Mouse (Mus musculus) spleen, adult 12 weeks (tissue): ENCODE data around the gene Nim1k.
"Not testable (repeated sequence)": the region's sequence is repeated elsewhere in the genome, so short reads cannot be mapped to it uniquely, and the experiment has no call there.

Experiments
- DNase-seq: peaks from one replicate; pipeline ENCODE4 v3.0.0; 2022; ENCODE audit warnings: low spot score

Nim1k gene

DNA sequence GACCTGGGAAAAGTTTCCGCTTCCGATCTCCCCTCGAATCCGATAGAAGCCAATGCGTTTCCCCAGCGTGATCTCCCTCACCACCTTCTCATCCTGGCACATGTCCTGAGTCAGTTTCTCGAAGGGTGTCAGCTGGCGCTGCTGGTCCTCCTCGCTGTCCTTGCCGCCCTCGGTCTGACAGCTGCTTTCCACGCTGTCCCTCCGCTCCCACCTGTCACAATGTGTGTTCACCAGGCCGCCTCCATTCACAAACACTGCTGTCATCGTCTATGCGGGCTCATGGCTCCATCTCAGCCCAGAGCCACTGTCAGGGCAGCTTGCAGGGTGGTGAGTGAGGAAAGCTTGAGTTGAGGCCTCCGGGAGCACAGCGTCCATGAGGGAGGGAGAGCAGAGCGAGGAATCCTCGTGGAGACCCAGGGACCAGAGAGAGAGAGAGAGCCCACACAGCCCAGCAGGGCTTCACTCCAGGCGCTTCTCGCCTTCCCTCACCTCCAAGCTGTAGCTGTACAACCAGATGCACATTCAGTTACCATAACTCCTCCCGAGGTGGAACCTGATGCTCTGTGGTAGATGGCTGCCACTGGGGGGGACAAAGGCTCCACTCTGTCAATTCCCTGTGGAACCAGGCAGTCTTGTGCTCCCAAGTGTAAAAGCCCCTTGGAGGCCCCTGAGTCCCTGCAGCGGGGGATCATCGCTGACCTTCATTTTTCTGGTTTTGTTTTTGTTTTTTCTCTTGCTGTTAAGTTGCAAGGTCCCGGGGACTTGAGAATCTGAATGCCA is 27.9 kb downstream of the Nim1k start:
- no peak for DNase-seq

DNA sequence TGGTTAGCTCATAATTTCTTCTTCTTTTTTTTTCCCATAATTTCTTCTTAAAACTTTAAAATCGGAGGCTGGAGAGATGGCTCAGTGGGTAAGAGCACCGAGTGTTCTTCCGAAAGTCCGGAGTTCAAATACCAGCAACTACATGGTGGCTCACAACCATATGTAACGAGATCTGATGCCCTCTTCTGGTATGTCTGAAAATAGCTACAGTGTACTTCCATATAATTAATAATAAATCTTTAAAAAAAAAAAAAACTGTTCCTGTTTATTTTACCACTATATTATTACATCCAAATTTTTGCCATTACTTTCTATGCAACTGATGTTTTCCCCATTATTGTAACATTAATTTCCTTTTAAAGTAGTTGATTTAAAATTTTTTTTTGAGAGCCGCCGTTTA is 31.1 kb downstream of the Nim1k start:
- no peak for DNase-seq

DNA sequence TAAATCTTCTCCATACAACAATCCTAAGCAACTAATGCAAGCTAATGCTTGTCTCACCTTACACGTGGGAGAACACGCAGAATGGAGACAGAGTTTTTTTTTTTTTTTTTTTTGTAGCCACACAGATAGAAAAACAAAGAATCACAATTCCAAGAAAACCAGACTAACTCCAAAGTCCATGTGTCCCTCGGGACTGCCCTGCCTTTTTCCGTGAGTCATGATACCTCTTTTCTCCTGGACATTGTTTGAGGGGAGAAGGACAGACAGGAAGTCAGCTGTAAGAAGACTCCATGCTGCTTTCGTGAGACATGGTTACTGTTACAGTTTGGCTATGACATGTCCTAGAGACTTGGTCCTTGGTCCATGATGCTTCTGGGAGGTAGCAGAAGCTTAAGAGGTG is 32.3 kb downstream of the Nim1k start:
- DNase-seq: no peak

DNA sequence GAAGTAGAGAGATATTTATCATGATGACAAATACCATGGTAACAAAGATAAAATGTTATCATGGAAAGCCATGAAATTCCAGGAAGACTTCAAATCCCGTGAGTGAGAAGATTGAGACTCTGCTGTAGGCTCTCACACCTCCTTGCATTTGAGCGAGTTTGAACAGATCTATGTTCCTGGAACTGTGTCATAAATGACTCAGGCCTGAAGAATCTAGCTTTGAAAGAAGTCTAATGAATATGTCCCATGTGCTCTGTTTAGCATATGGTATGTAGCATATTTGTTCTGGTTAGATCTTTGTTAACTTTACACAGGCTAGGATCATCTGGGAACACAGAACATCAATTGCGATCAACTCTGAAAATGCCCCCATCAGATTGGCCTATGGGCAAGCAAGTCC is 33.2 kb downstream of the Nim1k start:
- DNase-seq: no peak

DNA sequence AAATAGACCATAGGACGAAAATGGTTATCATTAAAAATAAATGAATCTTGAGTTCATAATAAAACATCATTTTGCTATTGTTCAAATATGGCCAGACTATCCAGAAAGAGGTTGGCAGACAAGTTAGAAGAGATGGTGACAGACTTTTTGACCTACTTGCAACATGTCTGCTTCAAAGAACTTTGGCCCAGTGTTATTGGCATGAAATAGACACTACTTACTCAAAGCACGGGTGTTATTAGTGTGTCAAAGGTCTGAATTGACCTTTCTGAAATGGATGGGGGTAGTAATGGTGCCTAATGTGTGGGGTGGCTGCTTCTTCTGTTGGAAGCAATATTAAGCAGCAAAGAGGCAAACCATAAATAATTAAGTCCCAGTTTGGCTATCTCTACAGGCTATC is 39.6 kb downstream of the Nim1k start:
- DNase-seq: no peak

DNA sequence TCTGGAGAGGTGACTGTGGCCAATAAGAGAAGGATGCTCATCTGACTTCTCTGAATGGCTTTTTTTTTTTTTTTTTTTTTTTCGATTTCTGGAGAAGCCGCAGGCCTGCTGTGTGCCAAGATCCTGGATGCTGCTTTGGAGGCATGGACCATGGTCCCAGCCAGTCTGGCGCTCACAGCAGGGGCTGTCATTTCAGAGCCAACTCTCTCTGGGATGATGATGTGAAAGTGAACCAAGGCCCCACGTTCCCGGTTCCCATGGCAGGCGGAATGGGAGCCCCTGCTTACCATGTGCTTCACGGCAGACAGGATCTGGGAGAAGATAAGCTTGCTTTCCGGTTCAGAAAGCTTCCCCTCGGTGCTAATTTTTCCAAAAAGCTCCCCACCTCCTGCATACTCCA is 41.9 kb downstream of the Nim1k start:
- no peak for DNase-seq

DNA sequence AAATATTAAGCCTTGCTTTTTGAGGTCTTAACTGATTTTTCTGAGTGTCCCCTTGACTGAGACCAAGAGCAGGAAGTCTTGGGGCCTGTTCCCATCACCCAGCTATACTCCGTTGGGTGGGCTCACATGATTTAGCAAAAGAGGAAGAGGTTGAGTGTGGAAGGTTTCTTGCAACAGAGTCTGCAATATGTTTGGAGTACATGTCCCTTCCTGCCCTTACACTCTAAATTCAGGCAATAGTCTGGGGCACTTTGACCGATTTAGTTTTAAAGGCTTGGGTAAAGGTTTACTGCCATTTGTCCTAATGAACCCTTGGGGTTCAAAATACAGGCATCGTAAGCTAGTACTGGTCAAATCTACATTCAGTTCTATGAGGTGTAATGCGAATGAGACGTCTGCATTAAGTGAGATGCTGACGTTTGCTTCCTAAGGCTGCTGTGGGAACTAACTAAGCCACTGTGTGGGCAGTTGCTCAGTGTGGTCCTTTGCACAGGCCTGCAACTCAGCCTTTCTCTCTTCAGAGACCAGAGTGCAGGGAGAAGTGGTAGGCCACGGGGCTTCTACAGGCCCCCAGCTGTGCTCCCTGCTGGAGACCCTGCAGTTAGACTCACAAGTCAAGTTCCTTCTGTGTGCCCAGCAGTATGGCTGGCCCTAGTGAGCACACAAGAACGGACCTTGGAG is 42.4 kb downstream of the Nim1k start:
- DNase-seq: no peak

DNA sequence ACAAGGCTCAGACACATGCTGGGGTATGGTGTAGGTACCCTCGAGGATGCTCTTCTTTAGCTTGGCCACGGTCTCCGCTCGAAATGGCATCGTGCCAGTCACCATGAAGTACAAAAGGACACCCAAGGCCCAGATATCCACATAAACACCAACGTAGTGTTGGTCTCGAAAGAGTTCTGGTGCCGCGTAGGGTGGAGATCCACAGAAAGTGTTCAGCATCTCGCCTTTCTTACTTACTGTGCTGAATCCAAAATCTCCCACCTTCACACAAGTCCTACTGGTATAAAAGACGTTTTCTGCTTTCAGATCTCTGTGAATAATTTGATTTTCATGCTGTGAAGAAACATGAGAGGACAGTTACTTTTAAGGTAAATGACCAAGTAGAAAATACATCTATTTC is 43.2 kb downstream of the Nim1k start:
- DNase-seq: no peak

DNA sequence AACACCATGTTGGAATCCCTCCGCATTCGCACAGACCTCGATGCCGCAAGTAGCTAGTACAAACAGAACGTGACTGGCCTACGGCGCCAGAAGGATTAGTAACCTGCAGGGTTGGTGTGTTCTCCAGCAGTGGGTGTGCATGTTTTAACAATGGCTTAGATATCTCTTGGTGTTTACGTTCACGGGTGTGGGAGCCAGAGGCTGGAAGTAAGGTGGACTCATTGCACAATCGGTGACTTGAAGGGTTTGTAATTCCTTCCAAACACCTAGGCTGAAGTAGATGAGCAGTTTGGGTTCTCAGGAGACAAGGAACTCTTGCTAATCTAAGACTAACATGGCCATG is 45.4 kb downstream of the Nim1k start:
- DNase-seq: no peak

DNA sequence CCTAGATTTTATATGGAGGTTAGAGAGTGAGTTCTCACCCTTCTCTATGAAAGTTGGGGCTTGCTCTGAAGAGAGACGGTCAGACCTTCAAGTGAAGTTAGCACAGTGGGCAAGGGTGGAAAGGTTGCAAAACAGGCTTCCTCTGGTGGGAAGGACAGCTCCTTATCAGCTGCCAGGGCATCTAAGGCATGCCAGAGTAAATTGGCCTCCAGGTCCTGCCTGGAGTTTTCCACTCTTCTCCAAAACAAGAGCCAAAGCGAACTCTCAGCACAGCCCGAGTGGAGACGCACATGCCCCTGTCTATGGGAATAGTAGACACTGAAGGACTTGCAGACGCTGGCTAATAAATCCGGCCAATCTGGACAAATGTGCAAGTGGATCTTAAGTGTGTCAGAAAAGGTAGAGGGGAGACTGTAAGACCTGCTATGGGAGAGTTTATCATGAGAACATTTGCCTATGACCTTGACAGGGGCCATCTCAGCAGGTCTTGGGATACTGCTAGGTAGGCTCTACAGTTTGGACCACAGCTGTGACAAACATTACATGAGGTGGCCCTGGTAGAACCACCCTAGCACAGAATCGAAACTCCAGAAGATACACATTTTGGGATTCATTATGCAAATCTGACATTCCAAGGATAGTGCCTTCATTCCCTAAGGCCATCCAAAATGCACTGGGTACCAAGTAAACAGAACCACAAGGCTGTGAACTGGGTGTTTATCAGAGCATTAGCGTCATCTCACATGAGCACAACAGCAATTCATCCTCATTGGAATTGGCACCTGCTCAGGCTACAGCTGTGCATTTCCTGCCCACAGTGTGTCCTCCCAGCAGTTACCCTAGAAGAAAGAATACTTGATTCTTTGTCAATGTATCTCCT is 46.1 kb downstream of the Nim1k start:
- DNase-seq: no peak

DNA sequence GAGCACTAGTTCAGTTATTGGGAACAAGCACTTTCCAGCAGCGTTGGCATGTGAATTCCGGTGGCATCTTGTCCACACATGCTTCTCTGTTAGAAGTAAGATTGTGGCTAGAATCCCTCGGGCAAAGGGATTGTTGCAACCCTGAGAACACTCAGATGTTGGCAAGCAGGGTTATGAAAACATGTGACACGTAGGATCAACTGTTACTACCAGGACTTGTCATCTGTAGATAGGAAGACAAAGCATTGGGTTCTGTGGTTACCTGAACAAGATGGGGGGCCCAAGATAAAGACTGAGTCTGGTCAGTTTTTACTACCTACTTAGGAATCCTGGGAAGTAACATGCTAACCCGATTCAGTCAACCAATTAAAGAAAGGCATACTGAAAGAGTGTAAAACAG is 46.7 kb downstream of the Nim1k start:
- DNase-seq: no peak

DNA sequence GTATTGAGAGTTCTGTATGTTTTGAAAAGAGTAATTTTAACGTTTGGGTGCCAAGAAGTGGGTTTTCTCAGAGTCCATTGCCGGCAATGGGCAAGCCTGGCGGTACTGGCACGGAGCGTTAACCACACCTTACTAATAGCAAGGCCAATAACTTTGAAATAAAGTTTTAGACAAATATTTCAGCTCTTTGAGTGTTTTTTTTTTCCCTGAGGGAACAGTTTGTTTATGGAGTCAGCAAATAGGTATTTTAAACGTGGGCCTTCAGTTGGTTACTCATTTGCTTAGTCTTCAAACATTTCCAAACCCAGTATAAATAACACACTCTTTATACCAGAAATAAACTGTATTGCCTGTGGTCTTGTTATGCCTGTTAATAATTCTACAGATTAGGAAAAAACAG is 47.8 kb downstream of the Nim1k start:
- no peak for DNase-seq

DNA sequence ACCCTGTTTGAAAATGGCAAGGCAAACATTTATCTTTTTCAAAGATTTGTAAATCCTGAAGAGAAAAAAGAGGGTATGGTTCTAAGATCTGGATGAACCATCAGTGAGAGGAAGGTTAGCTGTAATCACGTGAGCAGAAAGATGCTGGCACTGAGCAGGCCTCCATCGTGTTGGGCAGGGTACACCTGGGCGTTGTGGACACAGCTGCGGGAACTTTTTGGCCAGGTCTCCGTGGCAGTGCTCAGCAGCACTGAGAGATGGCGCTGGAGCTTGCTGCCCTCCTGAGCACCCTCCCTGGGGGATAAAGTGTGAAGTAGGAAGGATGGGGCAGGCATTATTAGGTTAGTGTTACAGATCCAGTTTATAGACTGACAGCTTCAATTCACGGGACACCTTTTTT is 48.7 kb downstream of the Nim1k start:
- no peak for DNase-seq

DNA sequence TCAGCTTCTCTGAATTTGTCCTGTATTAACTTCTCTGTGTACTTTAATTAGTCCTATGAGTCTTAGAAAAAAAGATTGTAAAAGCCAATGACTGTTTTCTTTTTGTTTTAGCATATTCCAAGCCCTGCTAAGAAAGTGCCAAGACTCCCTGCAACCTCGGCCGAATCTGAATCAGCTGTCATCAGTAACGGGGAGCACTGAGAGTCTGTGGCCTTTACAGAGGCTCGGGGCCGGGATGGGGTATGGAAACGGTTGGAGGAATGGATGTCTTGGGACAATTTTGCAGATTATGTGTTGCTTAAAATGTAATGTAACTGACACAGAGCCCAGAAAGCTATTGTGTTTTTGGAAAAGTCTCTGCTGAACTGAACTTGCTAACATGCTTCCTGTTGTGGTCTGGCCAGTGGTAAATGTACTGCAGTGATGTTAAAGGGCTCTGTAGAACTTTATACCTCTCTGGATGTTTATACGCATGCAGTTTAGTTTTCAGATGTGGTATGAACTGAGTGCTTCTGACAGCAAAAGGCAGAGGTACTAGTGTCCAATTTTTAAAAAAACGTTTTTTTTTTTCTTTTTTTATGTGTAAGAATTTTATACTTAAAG is 49.3 kb downstream of the Nim1k start:
- not testable (repeated sequence) for DNase-seq

DNA sequence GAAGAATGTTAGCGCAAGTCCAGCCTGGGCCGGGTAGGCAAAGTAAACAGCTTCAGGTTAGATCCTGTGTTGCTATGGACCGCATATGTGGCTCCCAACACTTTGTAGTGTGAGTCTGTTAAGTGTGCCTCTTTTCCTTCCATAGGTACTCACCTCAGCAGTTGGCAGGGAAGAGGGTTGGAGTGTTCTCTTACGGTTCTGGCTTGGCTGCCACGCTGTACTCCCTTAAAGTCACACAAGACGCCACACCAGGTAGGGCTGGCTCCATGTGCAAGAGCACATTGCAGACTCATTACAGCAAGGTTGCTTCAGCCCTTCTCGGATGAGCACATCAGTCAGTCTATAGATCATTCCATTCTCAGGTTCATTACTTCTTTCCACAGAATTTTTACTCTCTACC is 51.4 kb downstream of the Nim1k start:
- no peak for DNase-seq

DNA sequence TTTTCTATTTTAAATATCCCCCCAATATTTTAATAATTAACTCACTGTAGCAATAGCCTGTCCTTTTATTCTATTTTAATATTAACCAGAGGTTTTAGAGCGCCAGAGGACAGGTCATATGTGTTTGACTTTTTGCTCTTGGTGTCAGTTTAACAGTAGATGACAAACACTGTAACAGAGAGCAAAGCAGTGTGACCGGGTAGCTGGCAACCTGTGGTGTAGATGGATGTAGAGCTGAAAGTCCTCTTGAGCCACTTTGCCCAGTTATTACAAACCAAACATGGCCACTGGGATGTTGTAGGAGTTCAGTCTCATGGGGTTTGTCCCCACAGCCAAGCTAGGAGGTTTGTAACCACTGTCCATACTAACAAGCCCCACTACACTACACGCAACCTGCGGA is 57.2 kb downstream of the Nim1k start:
- no peak for DNase-seq

DNA sequence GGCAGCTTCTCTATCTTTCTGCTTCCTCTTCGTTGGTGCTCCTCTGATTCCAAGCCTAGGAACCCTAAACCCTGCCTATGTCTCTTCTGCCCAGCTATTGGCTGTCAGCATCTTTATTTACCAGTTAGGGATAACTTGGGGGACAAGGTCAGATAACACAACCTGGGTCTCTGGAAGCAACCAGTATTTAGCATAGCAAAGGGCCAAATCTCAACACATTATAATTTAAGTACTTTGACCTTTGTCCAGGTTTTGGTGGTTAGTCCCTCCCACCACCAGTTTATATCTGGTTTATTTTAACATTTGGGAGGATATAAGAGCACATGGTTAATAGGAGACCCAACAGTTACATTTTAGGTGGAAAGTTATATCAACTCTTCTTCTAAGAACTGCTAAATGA is 59.2 kb downstream of the Nim1k start:
- DNase-seq: no peak

DNA sequence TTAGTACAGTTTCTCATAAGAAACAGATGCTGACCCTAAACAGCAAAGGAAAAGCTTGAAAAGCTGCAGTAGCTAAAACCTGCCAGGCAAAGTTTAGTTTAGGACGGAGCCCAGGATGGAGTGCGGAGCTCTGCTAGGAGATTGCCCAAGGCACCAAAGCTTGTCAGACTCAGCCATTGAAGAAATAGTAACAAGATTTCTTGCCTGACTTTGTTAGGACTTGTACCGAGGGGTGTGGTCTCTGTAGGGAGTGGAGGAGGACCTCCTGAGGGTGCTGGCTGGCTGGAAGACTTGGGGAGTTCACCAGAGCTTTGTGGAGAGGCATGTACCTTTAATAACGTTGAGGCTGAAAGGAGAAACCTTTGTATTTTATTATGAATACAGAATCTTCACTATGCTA is 60.0 kb downstream of the Nim1k start:
- no peak for DNase-seq

DNA sequence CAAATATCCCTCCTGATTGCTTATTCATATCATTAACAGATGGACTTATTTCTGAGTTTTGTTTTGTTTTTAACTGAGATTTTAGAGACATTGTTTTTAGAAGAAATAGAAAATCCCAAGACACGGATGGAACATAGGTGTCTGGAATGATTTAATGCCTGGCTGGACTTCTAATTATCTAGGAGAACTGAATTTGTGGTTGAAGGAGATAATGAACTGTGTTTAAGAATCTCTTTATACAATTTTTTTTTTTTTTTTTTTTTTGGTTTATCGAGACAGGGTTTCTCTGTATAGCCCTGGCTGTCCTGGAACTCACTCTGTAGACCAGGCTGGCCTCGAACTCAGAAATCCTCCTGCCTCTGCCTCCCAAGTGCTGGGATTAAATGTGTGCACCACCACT is 63.7 kb downstream of the Nim1k start:
- DNase-seq: not testable (repeated sequence)

DNA sequence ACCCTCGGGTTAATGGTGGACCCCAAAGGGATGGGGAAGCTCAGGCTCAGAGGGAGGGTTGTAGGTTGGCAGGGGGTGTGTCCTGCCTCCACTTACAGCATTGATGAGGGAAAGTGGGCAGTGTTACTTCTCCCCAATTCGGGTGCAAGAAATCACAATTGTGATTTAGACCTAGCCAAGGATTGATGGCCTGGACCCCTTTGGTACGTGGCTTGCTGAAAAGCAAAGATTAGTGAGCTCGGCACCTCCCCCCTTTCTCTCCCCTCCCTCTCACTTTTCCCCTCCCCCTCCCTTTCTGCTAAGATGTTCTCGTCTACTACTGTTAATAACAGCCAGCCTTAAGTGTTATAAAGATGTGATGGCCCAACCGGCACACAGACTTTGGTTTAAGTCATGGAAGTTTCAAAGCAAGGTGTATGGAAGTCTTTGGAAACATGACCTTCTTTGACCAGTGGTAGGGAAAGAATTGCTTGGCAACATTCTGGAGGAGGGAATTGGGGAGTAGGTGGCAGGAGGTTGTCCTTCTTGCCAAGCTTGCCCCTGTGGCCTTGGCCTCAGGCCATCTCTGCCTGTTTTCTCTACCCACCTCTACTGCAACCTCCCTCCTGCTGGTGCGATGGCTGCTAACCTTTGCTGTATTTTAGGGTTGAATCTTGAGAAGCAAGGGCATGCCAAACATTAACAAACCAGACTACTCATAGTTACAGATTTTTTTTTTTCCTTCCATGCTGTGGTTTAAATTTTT is 64.6 kb downstream of the Nim1k start:
- no peak for DNase-seq

DNA sequence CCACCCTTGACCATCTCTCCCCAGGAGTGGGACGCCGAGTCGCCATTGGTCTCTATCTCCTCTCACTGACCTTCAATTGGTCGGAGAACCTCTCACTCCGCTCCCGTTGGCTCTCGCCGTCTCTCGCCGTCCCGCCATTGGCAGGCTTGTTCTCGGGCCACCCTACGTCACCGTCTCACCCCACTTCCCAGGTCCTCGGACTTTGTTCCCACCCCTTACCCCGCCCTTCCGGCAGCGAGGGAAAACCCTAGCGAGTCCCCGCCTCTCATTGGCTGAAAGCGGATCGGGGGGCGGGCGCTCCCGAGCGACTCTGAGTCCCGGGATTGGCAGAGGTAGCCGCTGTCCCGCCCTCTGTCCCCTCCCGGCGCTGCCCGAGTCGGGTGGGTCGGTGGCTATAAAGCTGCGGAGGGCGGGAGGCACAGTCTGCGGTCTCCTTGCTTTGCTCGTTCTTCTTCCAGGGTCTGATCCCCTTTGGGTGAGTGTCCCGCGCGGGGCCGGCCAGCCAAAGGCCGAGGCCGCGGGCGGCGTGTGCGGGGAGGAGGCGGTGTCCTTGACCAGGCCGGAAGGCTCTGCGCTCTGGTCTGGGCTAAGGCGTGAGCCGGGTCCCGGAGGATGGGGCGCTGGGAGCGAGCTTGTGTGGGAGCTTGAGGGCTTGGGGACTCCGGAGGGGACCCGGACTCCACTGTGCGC is 65.5 kb downstream of the Nim1k start, which contains the start of gene Hmgcs1:
Hmgcs1 (plus strand) TSS at position 341 of the 690 bp plus-strand sequence.
- DNase-seq: peak; percentile 91
